Mouse (Mus musculus): ENCODE measurements around the gene Fstl1. TPM values are rescaled to one million over a fixed set of nuclear protein-coding genes. Genes with fewer than 3 reads are reported as not detected.

Gene Fstl1
- polyA plus RNA-seq, 1 experiment from 2014 or later: 271 TPM

GRCm38 (mm10) chr16:37779651-37780280, 3.1 kb downstream of the Fstl1 start:
- no peak for ATAC-seq (ENCODE audit: low FRiP score)
- 84% methylated on average over 7 of the region's 7 CpGs for WGBS
- Histone ChIP-seq H3K9me3 (ENCODE audit: control insufficient read depth, low read length) (no peaks in the 10 kb centered on the region), H3K27ac (ENCODE audit: low read depth, low read length) (no peak overlapping the region), H3K9ac (ENCODE audit: low read depth, low read length) (no peak overlapping the region), H3K4me3 (ENCODE audit: low read depth, low read length) (no peak overlapping the region), H3K4me1 (replicated peaks; ENCODE audit: control insufficient read depth, insufficient read depth, low read length) (no peaks in the 10 kb centered on the region), H3K27me3 (ENCODE audit: control insufficient read depth, insufficient read depth, low read length) (no peaks in the 10 kb centered on the region), H3K4me2 (replicated peaks; ENCODE audit: low read depth, low read length) (no peak overlapping the region), H3K36me3 (ENCODE audit: control insufficient read depth, insufficient read depth, low read length) (no peaks in the 10 kb centered on the region)
- no peak for DNase-seq (ENCODE audit: low spot score)

GRCm38 (mm10) chr16:37780386-37780785, 3.7 kb downstream of the Fstl1 start:
- Histone ChIP-seq H3K9me3 (ENCODE audit: control insufficient read depth, low read length) (no peaks in the 10 kb centered on the region), H3K4me1 (replicated peaks; ENCODE audit: control insufficient read depth, insufficient read depth, low read length) (no peaks in the 10 kb centered on the region), H3K9ac (ENCODE audit: low read depth, low read length) (no peak overlapping the region), H3K4me3 (ENCODE audit: low read depth, low read length) (no peak overlapping the region), H3K4me2 (replicated peaks; ENCODE audit: low read depth, low read length) (no peak overlapping the region), H3K27ac (ENCODE audit: low read depth, low read length) (no peak overlapping the region), H3K36me3 (ENCODE audit: control insufficient read depth, insufficient read depth, low read length) (no peaks in the 10 kb centered on the region), H3K27me3 (ENCODE audit: control insufficient read depth, insufficient read depth, low read length) (no peaks in the 10 kb centered on the region)
- DNase-seq (ENCODE audit: low spot score): no peak
- no peak for ATAC-seq (ENCODE audit: low FRiP score)
- WGBS: 66% methylated on average over 1 of the region's 1 CpGs

- Histone ChIP-seq H3K27me3 (ENCODE audit: control insufficient read depth, insufficient read depth, low read length) (no peaks in the 10 kb centered on the region), H3K4me2 (replicated peaks; ENCODE audit: low read depth, low read length) (no peak overlapping the region), H3K27ac (ENCODE audit: low read depth, low read length) (no peak overlapping the region), H3K4me1 (replicated peaks; ENCODE audit: control insufficient read depth, insufficient read depth, low read length) (no peaks in the 10 kb centered on the region), H3K9me3 (ENCODE audit: control insufficient read depth, low read length) (no peaks in the 10 kb centered on the region), H3K9ac (ENCODE audit: low read depth, low read length) (no peak overlapping the region), H3K36me3 (ENCODE audit: control insufficient read depth, insufficient read depth, low read length) (no peaks in the 10 kb centered on the region), H3K4me3 (ENCODE audit: low read depth, low read length) (no peak overlapping the region)
- DNase-seq (ENCODE audit: low spot score) (no peak), ATAC-seq (ENCODE audit: low FRiP score) (no peak)
- 77% methylated on average over 3 of the region's 3 CpGs for WGBS
Observed at GRCm38 (mm10) chr16:37780911-37781310, 4.2 kb downstream of the Fstl1 start.

- 75% methylated on average over 3 of the region's 3 CpGs for WGBS
Observed at GRCm38 (mm10) chr16:37784526-37784925, 7.9 kb downstream of the Fstl1 start.

GRCm38 (mm10) chr16:37787558-37788194, 11.0 kb downstream of the Fstl1 start:
- Histone ChIP-seq H3K9ac (ENCODE audit: low read depth, low read length) (no peak overlapping the region), H3K4me3 (ENCODE audit: low read depth, low read length) (no peak overlapping the region), H3K36me3 (ENCODE audit: control insufficient read depth, insufficient read depth, low read length) (no peaks in the 10 kb centered on the region)

More at GRCm38 (mm10) chr16:37784526-37784925, 7.9 kb downstream of the Fstl1 start:
- H3K27me3 ChIP-seq (ENCODE audit: control insufficient read depth, insufficient read depth, low read length): no peaks in the 10 kb centered on the region
- peaks cover 7% of the 10 kb centered on the region for H3K4me1 ChIP-seq (replicated peaks; ENCODE audit: control insufficient read depth, insufficient read depth, low read length)
- no peak overlapping the region for H3K4me2 ChIP-seq (replicated peaks; ENCODE audit: low read depth, low read length)
- H3K9me3 ChIP-seq (ENCODE audit: control insufficient read depth, low read length): no peaks in the 10 kb centered on the region
- no peak overlapping the region for H3K27ac ChIP-seq (ENCODE audit: low read depth, low read length)
- no peak for ATAC-seq (ENCODE audit: low FRiP score)
- H3K36me3 ChIP-seq (ENCODE audit: control insufficient read depth, insufficient read depth, low read length): no peaks in the 10 kb centered on the region
- no peak overlapping the region for H3K9ac ChIP-seq (ENCODE audit: low read depth, low read length)
- H3K4me3 ChIP-seq (ENCODE audit: low read depth, low read length): no peak overlapping the region
- no peak for DNase-seq (ENCODE audit: low spot score)

GRCm38 (mm10) chr16:37788367-37789014, 11.8 kb downstream of the Fstl1 start:
- no peaks in the 10 kb centered on the region for H3K27me3 ChIP-seq (ENCODE audit: control insufficient read depth, insufficient read depth, low read length)
- no peak overlapping the region for H3K9ac ChIP-seq (ENCODE audit: low read depth, low read length)
- DNase-seq (ENCODE audit: low spot score): peak; percentile 71
- ATAC-seq (ENCODE audit: low FRiP score): peak; percentile 89
- H3K4me2 ChIP-seq (replicated peaks; ENCODE audit: low read depth, low read length): no peak overlapping the region
- H3K36me3 ChIP-seq (ENCODE audit: control insufficient read depth, insufficient read depth, low read length): no peaks in the 10 kb centered on the region
- 25% methylated on average over 12 of the region's 12 CpGs for WGBS
- H3K4me1 ChIP-seq (replicated peaks; ENCODE audit: control insufficient read depth, insufficient read depth, low read length): peaks cover 8% of the 10 kb centered on the region
- no peak overlapping the region for H3K4me3 ChIP-seq (ENCODE audit: low read depth, low read length)
- H3K9me3 ChIP-seq (ENCODE audit: control insufficient read depth, low read length): no peaks in the 10 kb centered on the region
- H3K27ac ChIP-seq (ENCODE audit: low read depth, low read length): peak overlapping the region; percentile 18

More at GRCm38 (mm10) chr16:37787558-37788194, 11.0 kb downstream of the Fstl1 start:
- Histone ChIP-seq H3K4me1 (replicated peaks; ENCODE audit: control insufficient read depth, insufficient read depth, low read length) (peaks cover 8% of the 10 kb centered on the region), H3K27me3 (ENCODE audit: control insufficient read depth, insufficient read depth, low read length) (no peaks in the 10 kb centered on the region), H3K27ac (ENCODE audit: low read depth, low read length) (peak overlapping the region; percentile 18), H3K9me3 (ENCODE audit: control insufficient read depth, low read length) (no peaks in the 10 kb centered on the region), H3K4me2 (replicated peaks; ENCODE audit: low read depth, low read length) (no peak overlapping the region)
- no peak for DNase-seq (ENCODE audit: low spot score)
- 0 out of 2 replicates have a peak, but pooled peaks have one; percentile 22 for ATAC-seq (ENCODE audit: low FRiP score)
- WGBS: 53% methylated on average over 9 of the region's 9 CpGs

- H3K4me2 ChIP-seq (replicated peaks; ENCODE audit: low read depth, low read length): no peak overlapping the region
- DNase-seq (ENCODE audit: low spot score) (no peak), ATAC-seq (ENCODE audit: low FRiP score) (no peak)
- WGBS: 92% methylated on average over 6 of the region's 6 CpGs
- no peaks in the 10 kb centered on the region for H3K27me3 ChIP-seq (ENCODE audit: control insufficient read depth, insufficient read depth, low read length)
- no peak overlapping the region for H3K9ac ChIP-seq (ENCODE audit: low read depth, low read length)
- H3K36me3 ChIP-seq (ENCODE audit: control insufficient read depth, insufficient read depth, low read length): no peaks in the 10 kb centered on the region
- H3K27ac ChIP-seq (ENCODE audit: low read depth, low read length): peak overlapping the region; percentile 18; the same call in 1 of the 2 replicates
- H3K4me1 ChIP-seq (replicated peaks; ENCODE audit: control insufficient read depth, insufficient read depth, low read length): peaks cover 8% of the 10 kb centered on the region
- no peak overlapping the region for H3K4me3 ChIP-seq (ENCODE audit: low read depth, low read length)
- H3K9me3 ChIP-seq (ENCODE audit: control insufficient read depth, low read length): no peaks in the 10 kb centered on the region
Observed at GRCm38 (mm10) chr16:37789015-37789381, 12.3 kb downstream of the Fstl1 start.

GRCm38 (mm10) chr16:37789394-37789920, 12.8 kb downstream of the Fstl1 start:
- Histone ChIP-seq H3K4me1 (replicated peaks; ENCODE audit: control insufficient read depth, insufficient read depth, low read length) (peaks cover 8% of the 10 kb centered on the region), H3K4me3 (ENCODE audit: low read depth, low read length) (no peak overlapping the region), H3K36me3 (ENCODE audit: control insufficient read depth, insufficient read depth, low read length) (no peaks in the 10 kb centered on the region), H3K9me3 (ENCODE audit: control insufficient read depth, low read length) (no peaks in the 10 kb centered on the region), H3K27me3 (ENCODE audit: control insufficient read depth, insufficient read depth, low read length) (no peaks in the 10 kb centered on the region), H3K4me2 (replicated peaks; ENCODE audit: low read depth, low read length) (no peak overlapping the region), H3K27ac (ENCODE audit: low read depth, low read length) (no peak overlapping the region), H3K9ac (ENCODE audit: low read depth, low read length) (no peak overlapping the region)
- DNase-seq (ENCODE audit: low spot score) (no peak), ATAC-seq (ENCODE audit: low FRiP score) (no peak)
- WGBS: 84% methylated on average over 6 of the region's 6 CpGs
